Comparison of ENCODE assay signal across 7 mouse cellular contexts in genomic region chr16:20701729-20702521, GRCm38 (mm10). TPM values are rescaled to one million over a fixed set of nuclear protein-coding genes. Genes with fewer than 3 reads are reported as not detected.
DNase-seq lines count a peak whose midpoint lies in the region; ATAC-seq and TF ChIP-seq lines count a peak whose summit lies in the region.

No protein-coding gene starts in this region.

- 29% methylated on average over 12 of the region's 12 CpGs for WGBS in lung, embryonic 16.5 days
- WGBS in forebrain, embryonic 13.5 days, result 10% methylated on average over 12 of the region's 12 CpGs
- WGBS in liver, embryonic 13.5 days (ENCODE audit: insufficient replicate concordance), result 47% methylated on average over 12 of the region's 12 CpGs
- WGBS in lung, adult 2 months, result 57% methylated on average over 12 of the region's 12 CpGs
- 41% methylated on average over 12 of the region's 12 CpGs for WGBS in lung, postnatal 0 days

- H3K4me3 ChIP-seq in lung, embryonic 16.5 days (ENCODE audit: low read length), result no peak overlapping the region
- H3K4me3 ChIP-seq in forebrain, embryonic 13.5 days, result no peak overlapping the region
- H3K4me3 ChIP-seq in liver, embryonic 13.5 days (replicated peaks), result peak overlapping the region; percentile 11; the same call in 1 of the 2 replicates
- H3K4me3 ChIP-seq in lung, adult 2 months (replicated peaks; ENCODE audit: extremely low read depth, low read depth, low read length), result no peak overlapping the region
- H3K4me3 ChIP-seq in lung, postnatal 0 days (ENCODE audit: low read depth, low read length), result no peak overlapping the region

- peak; percentile 12; the same call in 1 of the 2 replicates for ATAC-seq in lung, embryonic 16.5 days (ENCODE audit: low read depth)
- ATAC-seq in forebrain, embryonic 13.5 days, result no peak; the same call in 1 of the 2 replicates
- ATAC-seq in liver, embryonic 13.5 days (ENCODE audit: low read depth), result no peak
- ATAC-seq in lung, postnatal 0 days, result no peak

- no peaks in the 10 kb centered on the region for H3K36me3 ChIP-seq in lung, embryonic 16.5 days (ENCODE audit: control insufficient read depth, insufficient read depth, low read length)
- H3K36me3 ChIP-seq in forebrain, embryonic 13.5 days (ENCODE audit: poor library complexity, severe bottlenecking), result peaks cover 44% of the 10 kb centered on the region
- peaks cover 10% of the 10 kb centered on the region for H3K36me3 ChIP-seq in liver, embryonic 13.5 days
- 0 out of 2 replicates have a peak, but pooled peaks cover 5% of the 10 kb centered on the region for H3K36me3 ChIP-seq in lung, postnatal 0 days (ENCODE audit: insufficient read depth, low read length)

- H3K27me3 ChIP-seq in lung, embryonic 16.5 days (ENCODE audit: control insufficient read depth, insufficient read depth, low read depth, low read length), result no peaks in the 10 kb centered on the region
- H3K27me3 ChIP-seq in forebrain, embryonic 13.5 days, result no peaks in the 10 kb centered on the region
- H3K27me3 ChIP-seq in liver, embryonic 13.5 days, result peaks cover 23% of the 10 kb centered on the region
- H3K27me3 ChIP-seq in lung, postnatal 0 days (replicated peaks; ENCODE audit: insufficient read depth, low read length), result no peaks in the 10 kb centered on the region

- H3K27ac ChIP-seq in lung, embryonic 16.5 days (ENCODE audit: low read length), result no peak overlapping the region
- H3K27ac ChIP-seq in forebrain, embryonic 13.5 days, result peak overlapping the region; percentile 59
- peak overlapping the region; percentile 92 for H3K27ac ChIP-seq in liver, embryonic 13.5 days
- H3K27ac ChIP-seq in lung, postnatal 0 days (ENCODE audit: low read length), result no peak overlapping the region

- no peak for TF ChIP-seq POLR2A in lung, adult 2 months (IDR thresholded peaks at IDR 0.05; ENCODE audit: borderline replicate concordance, extremely low read depth, low read depth, low read length)

- TF ChIP-seq EP300 in lung, postnatal 0 days (IDR thresholded peaks at IDR 0.05), result no peak

- no peaks in the 10 kb centered on the region for H3K9me3 ChIP-seq in lung, embryonic 16.5 days (ENCODE audit: control insufficient read depth, low read length)
- no peaks in the 10 kb centered on the region for H3K9me3 ChIP-seq in forebrain, embryonic 13.5 days (replicated peaks)
- H3K9me3 ChIP-seq in liver, embryonic 13.5 days (replicated peaks), result no peaks in the 10 kb centered on the region
- H3K9me3 ChIP-seq in lung, postnatal 0 days (ENCODE audit: low read length), result no peaks in the 10 kb centered on the region

- H3K9ac ChIP-seq in lung, embryonic 16.5 days (ENCODE audit: low read length), result peak overlapping the region; percentile 2; the same call in 1 of the 2 replicates
- peak overlapping the region; percentile 28 for H3K9ac ChIP-seq in forebrain, embryonic 13.5 days
- peak overlapping the region; percentile 66 for H3K9ac ChIP-seq in liver, embryonic 13.5 days
- no peak overlapping the region for H3K9ac ChIP-seq in lung, postnatal 0 days (replicated peaks; ENCODE audit: low read depth)

- no peak overlapping the region for H3K4me2 ChIP-seq in lung, embryonic 16.5 days (ENCODE audit: low read depth, low read length)
- H3K4me2 ChIP-seq in forebrain, embryonic 13.5 days, result 0 out of 2 replicates have a peak overlapping the region, but pooled peaks have one; percentile 14
- H3K4me2 ChIP-seq in liver, embryonic 13.5 days, result peak overlapping the region; percentile 63
- H3K4me2 ChIP-seq in lung, postnatal 0 days (replicated peaks; ENCODE audit: low read depth, low read length), result no peak overlapping the region

- DNase-seq in lung, postnatal 14 days, result no peak
- DNase-seq in liver, embryonic 13.5 days, result no peak
- no peak for DNase-seq in urinary bladder, postnatal 10 days (ENCODE audit: low spot score)
- no peak for DNase-seq in lung, adult 2 months
- no peak for DNase-seq in lung, postnatal 0 days (ENCODE audit: low spot score)

- no peak for TF ChIP-seq CTCF in lung, adult 2 months (IDR thresholded peaks at IDR 0.05; ENCODE audit: insufficient read depth, low read length)
- TF ChIP-seq CTCF in lung, postnatal 0 days (IDR thresholded peaks at IDR 0.05), result no peak

- H3K4me1 ChIP-seq in lung, embryonic 16.5 days (replicated peaks; ENCODE audit: control insufficient read depth, insufficient read depth, low read length), result peaks cover 11% of the 10 kb centered on the region
- H3K4me1 ChIP-seq in forebrain, embryonic 13.5 days, result peaks cover 20% of the 10 kb centered on the region
- H3K4me1 ChIP-seq in liver, embryonic 13.5 days (replicated peaks), result peaks cover 58% of the 10 kb centered on the region
- H3K4me1 ChIP-seq in lung, adult 2 months (ENCODE audit: control insufficient read depth, insufficient read depth, low read length), result no peaks in the 10 kb centered on the region
- H3K4me1 ChIP-seq in lung, postnatal 0 days (ENCODE audit: insufficient read depth, low read depth, low read length), result no peaks in the 10 kb centered on the region

RNA-seq across cellular contexts. Expression of gene Fam131a, which starts 8.9 kb away (rescaled TPM):
- 7.8 and 9.1 TPM in 2 replicates for polyA plus RNA-seq in lung, embryonic 16.5 days (2015; fragmentation: Nextera tagmentation; extraction: Ambion mirVana)
- 32.5 and 35.4 TPM in 2 replicates for polyA plus RNA-seq in forebrain, embryonic 13.5 days (2015; fragmentation: Nextera tagmentation; extraction: Ambion mirVana)
- polyA plus RNA-seq in liver, embryonic 13.5 days (2015; fragmentation: Nextera tagmentation; extraction: Ambion mirVana), result 1.0 TPM in 2 replicates
- polyA plus RNA-seq in lung, adult 2 months (2012; rRNA removed), result 17.3 and 19.2 TPM in 2 replicates
- 8.4 and 8.9 TPM in 2 replicates for polyA plus RNA-seq in lung, postnatal 0 days (2015; fragmentation: Nextera tagmentation; extraction: Ambion mirVana)

RNA-seq across cellular contexts. Expression of gene Polr2h, which starts 15.5 kb away (rescaled TPM):
- polyA plus RNA-seq in lung, embryonic 16.5 days (2015; fragmentation: Nextera tagmentation; extraction: Ambion mirVana), result 74.3 and 87.5 TPM in 2 replicates
- 101 and 104 TPM in 2 replicates for polyA plus RNA-seq in forebrain, embryonic 13.5 days (2015; fragmentation: Nextera tagmentation; extraction: Ambion mirVana)
- polyA plus RNA-seq in liver, embryonic 13.5 days (2015; fragmentation: Nextera tagmentation; extraction: Ambion mirVana), result 59.1 and 64.7 TPM in 2 replicates
- 8.3 and 12.0 TPM in 2 replicates for polyA plus RNA-seq in lung, adult 2 months (2012; rRNA removed)
- 37.5 and 48.2 TPM in 2 replicates for polyA plus RNA-seq in lung, postnatal 0 days (2015; fragmentation: Nextera tagmentation; extraction: Ambion mirVana)

RNA-seq across cellular contexts. Expression of gene Clcn2, which starts 15.6 kb away (rescaled TPM):
- 5.8 and 8.2 TPM in 2 replicates for polyA plus RNA-seq in lung, embryonic 16.5 days (2015; fragmentation: Nextera tagmentation; extraction: Ambion mirVana)
- polyA plus RNA-seq in forebrain, embryonic 13.5 days (2015; fragmentation: Nextera tagmentation; extraction: Ambion mirVana), result 13.2 and 14.5 TPM in 2 replicates
- 7.4 and 7.6 TPM in 2 replicates for polyA plus RNA-seq in liver, embryonic 13.5 days (2015; fragmentation: Nextera tagmentation; extraction: Ambion mirVana)
- 8.1 and 9.5 TPM in 2 replicates for polyA plus RNA-seq in lung, adult 2 months (2012; rRNA removed)
- 1.8 and 1.9 TPM in 2 replicates for polyA plus RNA-seq in lung, postnatal 0 days (2015; fragmentation: Nextera tagmentation; extraction: Ambion mirVana)

RNA-seq across cellular contexts. Expression of gene Chrd, which starts 31.0 kb away (rescaled TPM):
- 3.3 and 3.8 TPM in 2 replicates for polyA plus RNA-seq in lung, embryonic 16.5 days (2015; fragmentation: Nextera tagmentation; extraction: Ambion mirVana)
- polyA plus RNA-seq in forebrain, embryonic 13.5 days (2015; fragmentation: Nextera tagmentation; extraction: Ambion mirVana), result 1.8 and 2.8 TPM in 2 replicates
- 0.31 and 0.38 TPM in 2 replicates for polyA plus RNA-seq in liver, embryonic 13.5 days (2015; fragmentation: Nextera tagmentation; extraction: Ambion mirVana)
- 4.4 and 5.8 TPM in 2 replicates for polyA plus RNA-seq in lung, adult 2 months (2012; rRNA removed)
- 1.5 and 1.7 TPM in 2 replicates for polyA plus RNA-seq in lung, postnatal 0 days (2015; fragmentation: Nextera tagmentation; extraction: Ambion mirVana)

RNA-seq across cellular contexts. Expression of gene Thpo, which starts 32.4 kb away (rescaled TPM):
- 0.79 and 0.99 TPM in 2 replicates for polyA plus RNA-seq in lung, embryonic 16.5 days (2015; fragmentation: Nextera tagmentation; extraction: Ambion mirVana)
- 0.68 and 0.74 TPM in 2 replicates for polyA plus RNA-seq in forebrain, embryonic 13.5 days (2015; fragmentation: Nextera tagmentation; extraction: Ambion mirVana)
- polyA plus RNA-seq in liver, embryonic 13.5 days (2015; fragmentation: Nextera tagmentation; extraction: Ambion mirVana), result 3.2 and 4.0 TPM in 2 replicates
- 1.1 and 1.6 TPM in 2 replicates for polyA plus RNA-seq in lung, adult 2 months (2012; rRNA removed)
- polyA plus RNA-seq in lung, postnatal 0 days (2015; fragmentation: Nextera tagmentation; extraction: Ambion mirVana), result 0.54 and 0.81 TPM in 2 replicates

Comparison
In these comparisons a context has a peak if more than half of its experiments do, and no peak if none do; other contexts are left out.
1. H3K27ac ChIP-seq: peak in forebrain, embryonic 13.5 days (single experiment) and liver, embryonic 13.5 days (single experiment); none in lung, embryonic 16.5 days (single experiment) and lung, postnatal 0 days (single experiment).
2. H3K4me2 ChIP-seq: peak in forebrain, embryonic 13.5 days (single experiment) and liver, embryonic 13.5 days (single experiment); none in lung, embryonic 16.5 days (single experiment) and lung, postnatal 0 days (single experiment).